Mouse (Mus musculus): ENCODE results near the gene Kcne4. TPM values are rescaled to one million over a fixed set of nuclear protein-coding genes. Genes with fewer than 3 reads are reported as not detected.

Kcne4 gene
- total and polyA plus RNA-seq, 2 experiments from 2014 or later, result 1.4 to 2.3 TPM

GRCm38 (mm10) chr1:78821111-78821510 lies 4.6 kb downstream of the Kcne4 start:
- no peaks in the 10 kb centered on the region for H3K36me3 ChIP-seq (ENCODE audit: insufficient read depth, low read length)
- no peak overlapping the region for H3K27ac ChIP-seq (ENCODE audit: low read depth, low read length)
- no peak overlapping the region for H3K4me3 ChIP-seq (ENCODE audit: low read depth, low read length)
- H3K4me2 ChIP-seq (ENCODE audit: low read depth, low read length, poor library complexity, severe bottlenecking), result no peak overlapping the region
- no peak overlapping the region for H3K9ac ChIP-seq (replicated peaks; ENCODE audit: low read length, poor library complexity, severe bottlenecking)
- DNase-seq (ENCODE audit: low spot score) (peak; percentile 42), ATAC-seq (ENCODE audit: low FRiP score) (no peak)
- H3K4me1 ChIP-seq (ENCODE audit: insufficient read depth, low read length), result no peaks in the 10 kb centered on the region
- H3K9me3 ChIP-seq (ENCODE audit: low read length), result no peaks in the 10 kb centered on the region
- TF ChIP-seq CTCF (IDR thresholded peaks at IDR 0.05), result no peak
- WGBS, result 59% methylated on average over 9 of the region's 9 CpGs
- H3K27me3 ChIP-seq (ENCODE audit: insufficient read depth, low read length), result no peaks in the 10 kb centered on the region

GRCm38 (mm10) chr1:78821733-78822430 lies 5.3 kb downstream of the Kcne4 start:
- Histone ChIP-seq H3K36me3 (ENCODE audit: insufficient read depth, low read length) (no peaks in the 10 kb centered on the region), H3K9ac (replicated peaks; ENCODE audit: low read length, poor library complexity, severe bottlenecking) (no peak overlapping the region), H3K4me1 (ENCODE audit: insufficient read depth, low read length) (no peaks in the 10 kb centered on the region), H3K27ac (ENCODE audit: low read depth, low read length) (no peak overlapping the region), H3K9me3 (ENCODE audit: low read length) (no peaks in the 10 kb centered on the region), H3K4me3 (ENCODE audit: low read depth, low read length) (no peak overlapping the region), H3K4me2 (ENCODE audit: low read depth, low read length, poor library complexity, severe bottlenecking) (no peak overlapping the region), H3K27me3 (ENCODE audit: insufficient read depth, low read length) (no peaks in the 10 kb centered on the region)
- TF ChIP-seq CTCF (IDR thresholded peaks at IDR 0.05), result no peak
- no peak for ATAC-seq (ENCODE audit: low FRiP score)
- DNase-seq (ENCODE audit: low spot score), result peak; percentile 53
- WGBS, result 88% methylated on average over 15 of the region's 15 CpGs

GRCm38 (mm10) chr1:78825246-78825645 lies 8.7 kb downstream of the Kcne4 start:
- ATAC-seq (ENCODE audit: low FRiP score), result no peak
- Histone ChIP-seq H3K9me3 (ENCODE audit: low read length) (no peaks in the 10 kb centered on the region), H3K27me3 (ENCODE audit: insufficient read depth, low read length) (no peaks in the 10 kb centered on the region), H3K36me3 (ENCODE audit: insufficient read depth, low read length) (no peaks in the 10 kb centered on the region), H3K4me1 (ENCODE audit: insufficient read depth, low read length) (no peaks in the 10 kb centered on the region), H3K4me2 (ENCODE audit: low read depth, low read length, poor library complexity, severe bottlenecking) (no peak overlapping the region), H3K4me3 (ENCODE audit: low read depth, low read length) (no peak overlapping the region), H3K9ac (replicated peaks; ENCODE audit: low read length, poor library complexity, severe bottlenecking) (no peak overlapping the region), H3K27ac (ENCODE audit: low read depth, low read length) (no peak overlapping the region)
- TF ChIP-seq CTCF (IDR thresholded peaks at IDR 0.05), result no peak
- DNase-seq (ENCODE audit: low spot score), result no peak
- 89% methylated on average over 3 of the region's 3 CpGs for WGBS

- DNase-seq (ENCODE audit: low spot score) (peak; percentile 42), ATAC-seq (ENCODE audit: low FRiP score) (no peak)
- Histone ChIP-seq H3K9ac (replicated peaks; ENCODE audit: low read length, poor library complexity, severe bottlenecking) (no peak overlapping the region), H3K4me2 (ENCODE audit: low read depth, low read length, poor library complexity, severe bottlenecking) (no peak overlapping the region), H3K36me3 (ENCODE audit: insufficient read depth, low read length) (no peaks in the 10 kb centered on the region), H3K27me3 (ENCODE audit: insufficient read depth, low read length) (no peaks in the 10 kb centered on the region), H3K4me1 (ENCODE audit: insufficient read depth, low read length) (no peaks in the 10 kb centered on the region), H3K9me3 (ENCODE audit: low read length) (no peaks in the 10 kb centered on the region), H3K4me3 (ENCODE audit: low read depth, low read length) (no peak overlapping the region), H3K27ac (ENCODE audit: low read depth, low read length) (no peak overlapping the region)
- TF ChIP-seq CTCF (IDR thresholded peaks at IDR 0.05), result no peak
- WGBS, result 91% methylated on average over 3 of the region's 3 CpGs
These were observed 21.9 kb downstream of the Kcne4 start for GRCm38 (mm10) chr1:78838468-78838867.

- DNase-seq (ENCODE audit: low spot score), result no peak
- Histone ChIP-seq H3K9ac (replicated peaks; ENCODE audit: low read length, poor library complexity, severe bottlenecking) (no peak overlapping the region), H3K4me1 (ENCODE audit: insufficient read depth, low read length) (no peaks in the 10 kb centered on the region), H3K4me2 (ENCODE audit: low read depth, low read length, poor library complexity, severe bottlenecking) (no peak overlapping the region), H3K36me3 (ENCODE audit: insufficient read depth, low read length) (no peaks in the 10 kb centered on the region), H3K4me3 (ENCODE audit: low read depth, low read length) (no peak overlapping the region), H3K9me3 (ENCODE audit: low read length) (no peaks in the 10 kb centered on the region), H3K27me3 (ENCODE audit: insufficient read depth, low read length) (no peaks in the 10 kb centered on the region), H3K27ac (ENCODE audit: low read depth, low read length) (no peak overlapping the region)
- ATAC-seq (ENCODE audit: low FRiP score), result no peak
- no peak for TF ChIP-seq CTCF (IDR thresholded peaks at IDR 0.05)
- WGBS, result 72% methylated on average over 2 of the region's 2 CpGs
These were observed 24.2 kb downstream of the Kcne4 start for GRCm38 (mm10) chr1:78840769-78841168.

- Histone ChIP-seq H3K36me3 (ENCODE audit: insufficient read depth, low read length) (no peaks in the 10 kb centered on the region), H3K9me3 (ENCODE audit: low read length) (no peaks in the 10 kb centered on the region), H3K4me3 (ENCODE audit: low read depth, low read length) (no peak overlapping the region), H3K9ac (replicated peaks; ENCODE audit: low read length, poor library complexity, severe bottlenecking) (no peak overlapping the region), H3K27ac (ENCODE audit: low read depth, low read length) (no peak overlapping the region), H3K4me2 (ENCODE audit: low read depth, low read length, poor library complexity, severe bottlenecking) (no peak overlapping the region), H3K4me1 (ENCODE audit: insufficient read depth, low read length) (no peaks in the 10 kb centered on the region), H3K27me3 (ENCODE audit: insufficient read depth, low read length) (no peaks in the 10 kb centered on the region)
- no peak for DNase-seq (ENCODE audit: low spot score)
- 90% methylated on average over 1 of the region's 1 CpGs for WGBS
- no peak for ATAC-seq (ENCODE audit: low FRiP score)
- TF ChIP-seq CTCF (IDR thresholded peaks at IDR 0.05), result no peak
These were observed 29.1 kb downstream of the Kcne4 start for GRCm38 (mm10) chr1:78845661-78846060.
